Mouse (Mus musculus) adipocyte (in vitro differentiated cells): ENCODE results near the gene Ucn3.
"Not testable (repeated sequence)": the region's sequence is repeated elsewhere in the genome, so short reads cannot be mapped to it uniquely, and the experiment has no call there.

ENCODE experiments used
- DNase-seq: peaks from one replicate; pipeline ENCODE4 v3.0.0-alpha.2; 2016; ENCODE audit warnings: low spot score

Ucn3 gene

DNA sequence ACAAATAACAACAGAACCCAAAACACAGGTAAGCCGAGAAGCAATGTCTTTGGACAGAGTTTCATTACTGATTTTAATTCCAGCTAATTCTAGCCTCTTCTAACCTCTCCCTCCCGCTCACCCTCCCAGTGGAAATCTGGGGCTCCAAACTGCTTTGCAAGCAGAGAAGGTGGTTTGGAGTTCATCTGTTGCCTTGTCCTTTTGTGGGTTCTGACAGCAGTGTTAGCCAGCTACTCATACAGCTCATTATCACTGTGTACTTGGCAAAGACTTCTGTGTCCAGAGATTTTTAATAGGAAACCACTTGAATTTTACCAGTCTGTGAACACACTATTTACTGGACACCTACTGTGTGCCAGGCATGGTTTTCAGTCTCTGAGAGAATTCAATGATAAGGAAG is at the start of gene Ucn3:
TSS of gene Ucn3 (minus strand) at position 101 of the 400 bp plus-strand sequence.
- DNase-seq, result no peak

DNA sequence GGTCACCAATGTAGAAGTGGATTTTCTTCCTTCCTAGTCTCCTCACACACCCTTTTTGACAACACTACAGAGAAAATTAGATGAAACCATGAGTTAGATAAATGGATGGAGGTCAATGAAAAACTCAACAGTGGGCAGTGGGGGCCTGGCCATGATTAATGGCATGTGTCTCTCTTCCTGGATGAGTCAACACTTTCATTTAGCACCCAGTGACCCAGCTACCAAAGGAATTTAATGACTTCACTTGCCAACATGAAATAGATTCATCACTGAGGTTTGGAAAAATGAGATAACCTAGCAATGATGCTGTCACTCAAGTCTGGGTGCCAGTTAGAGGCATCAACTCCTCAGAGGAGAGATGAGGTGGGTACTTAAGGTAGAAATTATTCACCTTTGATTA is 46.9 kb upstream of the Ucn3 start:
- DNase-seq, result no peak

DNA sequence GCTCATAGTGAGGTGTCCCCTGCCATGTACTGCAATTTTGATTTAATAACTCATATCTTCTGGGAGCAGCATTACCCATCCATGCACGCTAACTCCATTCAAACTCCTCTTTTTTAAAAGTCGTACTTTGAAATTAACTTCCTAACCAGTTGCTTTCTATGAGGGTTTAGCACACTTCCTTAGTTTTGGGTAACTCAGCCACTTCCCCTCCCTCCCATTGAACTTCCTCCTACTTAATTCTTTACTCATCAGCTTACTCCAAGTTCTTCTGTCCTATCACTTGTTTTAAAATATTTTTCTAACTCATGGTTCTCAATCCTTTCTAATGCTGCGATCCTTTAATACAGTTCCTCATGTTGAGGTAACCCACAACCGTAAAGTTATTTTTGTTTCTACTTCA is 23.7 kb upstream of the Ucn3 start:
- no peak for DNase-seq

DNA sequence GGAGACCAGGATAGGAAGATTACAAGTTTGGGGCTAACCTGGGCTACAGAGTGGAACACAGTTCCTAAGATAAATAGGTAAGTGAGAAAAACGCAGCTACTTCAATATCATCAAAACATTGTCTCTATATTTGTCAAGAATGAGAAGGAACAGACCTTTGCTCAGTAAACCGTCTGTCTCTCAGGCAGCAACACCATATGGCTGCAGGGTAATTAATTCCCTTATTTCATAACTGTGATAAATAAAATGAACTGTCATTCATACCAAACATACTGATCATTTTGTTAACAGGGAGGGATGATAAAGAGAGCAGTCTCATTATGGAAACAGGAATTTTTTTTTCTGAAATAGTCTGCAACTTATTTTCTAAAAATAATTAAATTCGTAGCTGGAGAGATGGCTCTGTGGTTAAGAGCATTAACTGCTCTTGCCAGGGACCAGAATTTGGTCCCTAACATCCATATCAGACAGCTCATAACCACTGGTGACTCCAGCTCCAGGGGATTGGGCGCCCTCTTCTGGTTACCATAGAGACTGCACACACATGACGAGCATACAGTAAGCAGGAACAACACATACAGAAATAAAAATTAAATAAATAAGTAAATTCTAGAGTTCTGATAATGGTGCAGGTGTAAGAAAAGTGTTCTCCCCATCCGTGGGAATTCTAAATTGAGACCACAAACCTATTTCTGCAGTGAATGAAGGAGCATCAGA is 6.2 kb upstream of the Ucn3 start:
- DNase-seq, result no peak

DNA sequence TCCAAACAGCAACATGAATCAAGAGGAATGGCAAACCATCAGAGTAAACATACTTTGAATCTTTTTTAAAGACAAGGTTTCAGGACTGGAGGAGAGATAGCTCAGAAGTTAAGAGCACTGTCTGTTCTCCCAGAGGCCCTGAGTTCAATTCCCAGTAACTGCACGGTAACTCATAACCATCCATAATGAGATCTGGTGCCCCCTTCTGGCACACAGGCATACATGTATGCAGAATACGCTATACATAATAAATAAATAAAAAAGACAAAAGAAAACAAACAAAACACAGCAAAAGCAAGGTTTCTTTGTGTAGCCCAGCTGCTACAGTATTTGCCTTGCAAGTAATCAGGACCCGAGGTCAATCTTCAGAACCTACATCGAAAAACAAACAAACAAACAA is 4.3 kb upstream of the Ucn3 start:
- no peak for DNase-seq

DNA sequence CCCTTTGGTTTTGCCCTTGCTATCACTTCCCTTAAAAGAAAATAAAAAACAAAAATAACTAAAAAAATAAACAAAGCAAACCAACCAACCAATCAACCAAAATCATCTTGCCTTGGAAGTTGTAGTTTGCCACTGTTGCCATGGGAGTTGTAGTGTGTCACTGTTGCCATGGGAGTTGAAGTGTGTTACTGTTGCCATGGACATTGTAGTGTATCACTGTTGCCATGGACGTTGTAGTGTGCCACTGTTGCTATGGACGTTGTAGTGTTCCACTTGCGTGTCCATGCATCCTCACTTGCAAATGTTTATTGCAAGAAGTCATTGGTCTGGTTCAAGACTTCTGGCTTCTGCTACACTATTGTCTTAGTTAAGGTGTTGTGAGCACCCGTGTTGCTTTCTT is 2.1 kb upstream of the Ucn3 start:
- DNase-seq, result no peak

DNA sequence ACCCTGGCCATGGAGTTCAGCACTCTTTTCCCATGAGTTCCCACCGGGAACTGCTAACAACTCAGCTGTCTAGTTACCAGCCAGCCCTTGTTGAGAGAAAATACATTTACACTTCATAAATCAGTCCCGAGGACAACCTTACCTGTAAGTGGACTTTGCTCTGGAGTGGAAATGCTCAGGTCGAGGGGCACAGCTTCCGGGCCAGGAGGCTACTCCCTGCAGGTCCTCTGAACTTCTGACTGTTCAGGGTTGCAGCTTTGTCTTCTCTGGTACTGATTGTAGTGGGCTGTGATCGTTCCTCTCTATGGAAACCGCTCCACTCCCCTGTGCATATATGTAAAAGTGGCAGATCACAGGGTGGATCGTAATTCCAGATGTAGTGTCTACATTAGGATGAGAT is 450 bp downstream of the Ucn3 start:
- DNase-seq, result no peak

DNA sequence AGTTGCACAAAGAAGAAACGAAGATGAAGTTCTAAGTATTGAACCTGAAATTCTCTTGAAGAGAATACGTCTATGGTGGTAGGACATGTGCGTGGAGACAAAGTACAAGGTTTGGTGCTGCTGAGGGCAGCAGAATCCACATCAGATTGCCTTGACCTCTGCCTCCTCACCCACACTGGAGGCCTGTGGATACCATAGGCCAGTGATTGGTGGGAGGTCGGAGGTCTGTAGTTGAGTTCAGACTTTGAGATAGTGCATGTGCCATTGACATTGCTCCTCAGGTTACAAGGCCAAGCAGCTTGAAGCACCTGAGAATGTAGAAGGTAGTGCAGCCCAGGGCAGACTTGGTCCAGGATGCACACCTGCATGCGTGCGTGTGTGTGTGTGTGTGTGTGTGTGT is 19.1 kb downstream of the Ucn3 start:
- DNase-seq, result no peak

DNA sequence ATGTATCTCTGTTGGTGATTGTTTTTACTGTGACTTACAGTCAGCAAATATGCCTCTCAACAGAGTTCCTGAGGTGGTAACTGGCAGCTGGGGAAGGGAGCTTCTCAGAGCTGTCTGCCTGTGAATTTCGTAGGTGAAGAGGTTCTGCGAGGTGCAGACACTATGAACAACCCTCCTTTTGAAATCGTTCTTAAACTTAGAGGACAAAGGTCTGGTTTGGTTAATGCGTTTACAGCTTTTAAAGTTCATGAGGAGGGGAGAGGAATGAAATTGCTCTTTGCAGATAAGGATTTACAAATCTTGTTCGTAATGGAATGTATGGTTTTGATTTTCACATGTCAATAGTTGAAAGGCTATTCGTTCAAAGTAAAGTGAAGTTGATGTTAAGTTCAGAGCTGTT is 19.5 kb downstream of the Ucn3 start:
- no peak for DNase-seq

DNA sequence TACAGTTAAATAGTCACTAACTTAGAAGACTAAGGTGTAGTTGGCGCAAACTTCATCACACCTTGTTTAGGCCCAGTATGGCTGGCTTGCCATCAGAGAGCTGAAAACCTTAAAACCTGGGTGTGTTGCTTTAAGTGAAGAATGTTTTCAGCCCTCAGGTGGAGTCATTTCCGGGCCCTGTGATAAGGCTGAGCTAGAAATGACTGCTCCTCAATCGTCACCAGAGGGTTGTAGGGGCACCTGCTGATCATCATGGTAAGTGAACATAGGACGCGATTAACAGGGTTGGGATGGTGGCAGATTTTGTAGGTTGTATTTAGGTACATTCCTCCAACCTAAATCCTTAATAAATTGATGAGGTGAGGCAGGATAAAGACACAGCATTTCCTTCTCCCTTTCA is 20.7 kb downstream of the Ucn3 start:
- DNase-seq, result no peak

DNA sequence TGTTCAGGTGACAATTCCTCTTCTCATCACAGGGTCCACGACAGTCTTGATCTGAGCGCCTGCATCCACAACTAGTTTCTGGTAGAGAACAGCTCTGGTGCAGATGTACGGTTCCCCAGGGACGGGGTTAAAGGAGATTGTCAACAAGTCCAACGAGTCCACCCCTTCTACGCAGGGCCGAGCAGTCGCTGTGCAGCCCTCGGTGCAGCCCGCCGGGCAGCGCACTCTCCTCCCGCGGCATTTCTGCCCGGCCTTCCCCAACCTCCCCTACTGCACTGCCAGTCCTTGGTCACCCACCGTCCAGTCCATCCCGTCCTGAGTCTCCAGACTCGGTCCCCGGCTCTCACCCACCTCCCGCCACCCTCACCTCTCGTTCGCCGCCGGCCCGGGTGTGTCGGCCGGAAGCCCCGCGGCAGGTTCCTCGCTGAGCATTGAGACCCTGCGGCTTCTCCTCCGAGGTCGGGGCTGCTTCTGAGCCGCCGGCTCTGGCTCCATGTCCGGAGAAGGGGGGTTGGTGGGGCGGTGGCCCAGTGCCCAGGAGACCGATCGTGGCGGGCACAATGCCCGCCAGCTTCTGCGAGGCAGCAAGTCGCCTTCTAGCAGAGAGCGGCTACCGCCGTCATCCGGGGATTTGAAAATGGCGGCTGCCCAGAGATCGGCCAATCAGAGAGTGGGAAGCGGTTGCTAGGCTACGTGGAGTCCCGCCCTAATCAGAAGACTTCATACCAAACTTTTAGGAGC is 27.4 kb downstream of the Ucn3 start, which contains the start of the genes Net1 and Tubal3:
TSS of gene Net1 (minus strand) at position 650 of the 741 bp plus-strand sequence.
TSS of gene Tubal3 (plus strand) at position 704 of the 741 bp plus-strand sequence.
- DNase-seq, result peak; percentile 82

DNA sequence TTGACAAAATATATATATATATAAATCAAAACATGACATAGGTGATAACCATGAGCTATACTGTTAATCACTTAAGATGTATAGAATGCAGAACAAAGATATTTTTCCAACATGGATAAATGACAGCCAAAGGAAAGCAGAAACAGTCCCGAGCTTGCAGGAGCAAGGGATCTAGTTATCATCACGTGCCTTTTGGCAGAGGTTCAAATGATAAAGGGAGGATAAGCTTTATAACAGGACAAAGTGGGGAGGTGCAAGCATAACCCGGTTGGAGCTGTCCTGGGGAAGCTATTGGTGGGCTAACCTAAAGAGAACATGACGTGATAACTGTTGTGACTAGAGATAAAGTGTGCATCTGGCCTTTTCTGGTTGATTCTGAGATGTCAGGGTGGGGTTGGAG is 31.6 kb downstream of the Ucn3 start:
- no peak for DNase-seq

DNA sequence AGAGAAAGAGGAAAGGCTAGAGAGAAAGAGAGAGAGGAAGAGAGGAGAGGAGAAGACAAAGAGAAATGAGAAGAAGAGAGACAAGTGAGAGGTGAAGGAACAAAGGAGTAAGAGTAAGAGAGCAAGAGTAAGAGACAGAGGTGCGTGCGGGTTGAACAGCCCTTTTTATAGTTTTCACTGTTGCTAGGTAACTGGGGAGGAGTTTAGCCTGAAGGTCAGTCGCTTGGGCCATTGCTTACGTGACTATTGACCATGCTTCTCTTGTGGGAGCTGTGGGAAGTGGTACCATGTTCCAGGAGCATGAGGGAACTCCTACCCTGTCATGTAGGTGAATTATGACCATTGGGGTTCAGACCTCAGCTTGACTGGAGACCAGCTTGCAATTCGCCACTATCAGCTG is 34.8 kb downstream of the Ucn3 start:
- DNase-seq, result no peak

DNA sequence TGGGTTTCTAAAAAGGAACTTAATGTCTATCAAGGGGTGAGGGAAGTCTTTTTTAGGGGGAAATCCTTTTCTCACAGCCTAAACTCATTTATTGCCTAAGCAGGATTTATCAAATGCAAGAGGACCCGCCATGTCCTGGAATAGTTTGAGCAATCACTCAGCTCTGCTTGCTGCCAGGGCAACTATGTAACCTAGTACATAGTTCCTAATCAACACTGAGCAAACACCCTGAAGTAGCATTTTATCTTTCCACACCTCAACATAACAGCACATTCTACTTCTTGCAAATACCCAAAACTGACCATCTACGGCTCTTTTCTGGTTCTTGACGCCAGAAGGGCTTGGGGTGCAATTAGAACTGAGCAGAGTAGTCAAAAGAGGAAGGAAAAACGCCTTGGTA is 36.9 kb downstream of the Ucn3 start:
- DNase-seq, result peak; percentile 29

DNA sequence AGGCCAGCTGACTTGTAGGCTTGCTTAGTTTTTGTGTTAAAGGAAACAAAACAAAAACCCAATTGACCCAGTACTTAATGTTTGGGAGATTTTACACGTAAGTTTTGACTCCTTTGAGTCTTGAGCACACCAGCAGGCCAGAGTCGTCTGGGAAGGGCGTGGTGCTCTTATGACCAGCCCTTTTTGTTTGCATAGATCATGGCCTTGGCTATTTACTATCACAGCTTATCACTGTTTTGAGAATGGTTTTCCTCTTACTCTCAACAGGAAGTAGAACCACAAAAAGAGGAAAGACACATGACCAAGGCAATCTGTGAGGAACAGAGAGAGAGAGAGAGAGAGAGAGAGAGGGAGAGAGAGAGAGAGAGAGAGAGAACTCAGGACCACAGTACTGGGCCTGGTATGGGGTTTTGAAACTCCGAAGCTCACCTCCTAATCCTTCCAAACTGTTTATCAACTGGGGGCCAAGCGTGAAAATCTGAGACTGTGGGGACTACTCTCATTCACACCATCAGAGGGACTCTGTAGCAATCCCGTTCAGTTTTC is 37.9 kb downstream of the Ucn3 start:
- no peak for DNase-seq

DNA sequence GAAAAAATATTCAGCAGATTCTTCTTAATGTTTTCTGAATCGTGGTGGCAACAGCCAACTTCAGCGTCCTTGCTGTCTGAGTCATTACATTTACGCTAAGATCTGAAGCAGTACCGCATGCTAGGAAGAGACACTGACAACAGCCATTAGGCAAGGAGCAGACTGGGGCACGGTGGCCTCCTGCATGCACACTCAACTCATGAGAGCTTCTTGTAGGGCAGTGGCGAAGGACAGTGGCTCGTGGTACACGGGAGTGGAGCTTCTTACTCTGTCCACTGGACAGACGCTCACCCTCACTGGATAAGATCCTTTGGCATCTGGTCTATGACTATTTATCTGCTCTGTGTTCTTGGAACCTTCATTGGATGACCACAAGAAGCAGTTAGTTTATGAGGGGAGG is 45.8 kb downstream of the Ucn3 start:
- no peak for DNase-seq

DNA sequence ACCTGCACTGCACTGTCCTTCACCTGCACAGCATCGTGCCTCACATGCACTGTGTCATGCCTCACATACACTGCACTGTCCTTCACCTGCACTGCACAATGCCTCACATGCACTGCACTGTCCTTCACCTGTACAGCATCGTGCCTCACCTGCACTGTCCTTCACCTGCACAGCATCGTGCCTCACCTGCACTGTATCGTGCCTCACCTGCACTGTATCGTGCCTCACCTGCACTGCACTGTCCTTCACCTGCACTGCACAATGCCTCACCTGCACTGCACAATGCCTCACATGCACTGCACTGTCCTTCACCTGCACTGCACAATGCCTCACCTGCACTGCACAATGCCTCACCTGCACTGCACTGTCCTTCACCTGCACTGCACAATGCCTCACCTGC is 46.9 kb downstream of the Ucn3 start:
- DNase-seq, result not testable (repeated sequence)

DNA sequence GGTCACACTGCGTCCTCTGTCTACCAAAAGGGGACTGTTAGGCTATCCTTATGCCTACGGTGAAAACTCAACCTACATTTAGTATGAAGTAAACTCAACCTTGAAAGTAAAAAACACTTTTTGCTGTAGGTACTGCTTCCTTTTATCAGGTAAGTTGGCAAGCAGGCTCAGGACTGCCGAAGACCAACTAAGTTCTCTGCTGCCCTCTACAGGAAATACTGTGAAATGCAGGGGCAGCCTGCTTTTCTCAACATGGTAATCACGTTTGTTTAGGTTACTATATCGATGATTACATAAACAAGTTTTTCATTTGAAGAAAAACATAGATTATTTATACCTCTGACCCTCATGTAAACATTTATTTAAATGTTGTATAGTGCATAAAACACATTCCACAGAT is 48.2 kb downstream of the Ucn3 start:
- DNase-seq, result peak; percentile 82

DNA sequence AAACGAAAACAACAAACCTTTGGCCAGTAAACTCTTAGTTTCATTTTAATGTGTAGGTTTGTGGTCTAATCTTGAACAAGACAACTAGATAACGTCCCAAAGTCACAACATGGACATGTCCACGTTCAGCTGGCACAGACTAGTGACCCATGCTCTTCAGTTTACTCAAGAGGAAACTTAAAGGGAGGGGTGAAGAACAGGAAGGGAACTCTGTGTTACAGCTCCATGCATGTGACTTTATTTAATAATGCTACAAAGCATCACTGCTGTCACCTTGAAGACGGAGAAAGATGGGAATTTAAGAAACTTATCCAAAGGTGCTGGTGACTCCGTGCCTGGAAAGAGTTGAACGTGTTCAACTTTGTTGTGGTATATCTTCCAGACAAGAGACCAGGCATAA is 49.1 kb downstream of the Ucn3 start:
- DNase-seq, result no peak

DNA sequence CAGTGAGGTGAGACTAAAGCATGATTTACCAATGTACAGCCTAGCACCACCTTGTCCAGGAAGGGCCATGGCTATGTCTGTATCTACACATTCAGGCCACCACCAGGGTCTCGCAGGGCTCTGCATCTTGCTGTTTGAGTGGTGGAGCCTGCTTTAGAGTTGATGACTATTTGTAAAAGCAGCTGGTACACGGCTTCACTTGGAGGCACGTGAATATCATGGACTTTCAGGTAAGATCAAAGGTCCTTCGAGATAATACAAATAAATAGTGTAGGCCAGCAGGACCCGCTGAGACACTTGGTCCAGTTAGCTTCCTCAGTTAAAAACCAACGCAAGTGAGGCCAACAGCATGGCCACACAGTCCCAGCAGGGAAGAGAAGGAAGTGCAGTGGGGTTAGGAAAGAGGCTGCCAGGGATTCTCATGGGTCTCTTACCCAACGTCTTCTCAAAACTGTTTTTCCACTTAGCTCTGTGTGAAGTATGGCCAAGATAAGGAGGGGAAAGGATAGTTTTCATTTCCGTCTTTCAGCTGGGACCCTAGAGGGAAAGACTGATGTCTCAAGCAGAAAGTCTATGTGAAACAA is 49.7 kb downstream of the Ucn3 start:
- DNase-seq, result peak; percentile 94

DNA sequence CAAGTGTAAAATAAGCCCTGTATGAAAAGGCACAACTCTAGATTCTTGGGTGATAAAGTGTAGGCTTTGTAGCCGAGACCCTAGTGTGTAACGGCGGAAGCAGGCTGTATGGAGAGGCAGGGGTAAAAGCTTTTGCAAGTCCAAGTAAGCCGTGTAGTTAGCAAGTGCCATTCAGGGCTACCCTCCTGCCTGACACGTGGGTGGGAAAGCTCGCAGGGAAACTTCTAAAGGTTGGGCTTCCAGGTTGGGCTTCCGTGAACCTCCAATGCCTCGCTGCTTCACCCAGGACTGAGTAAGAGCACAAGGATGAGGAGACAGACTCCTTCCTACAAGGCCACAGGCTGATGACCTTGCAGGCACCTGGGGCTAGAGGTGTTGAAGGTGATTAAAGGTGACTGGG is 50.6 kb downstream of the Ucn3 start:
- DNase-seq, result no peak

DNA sequence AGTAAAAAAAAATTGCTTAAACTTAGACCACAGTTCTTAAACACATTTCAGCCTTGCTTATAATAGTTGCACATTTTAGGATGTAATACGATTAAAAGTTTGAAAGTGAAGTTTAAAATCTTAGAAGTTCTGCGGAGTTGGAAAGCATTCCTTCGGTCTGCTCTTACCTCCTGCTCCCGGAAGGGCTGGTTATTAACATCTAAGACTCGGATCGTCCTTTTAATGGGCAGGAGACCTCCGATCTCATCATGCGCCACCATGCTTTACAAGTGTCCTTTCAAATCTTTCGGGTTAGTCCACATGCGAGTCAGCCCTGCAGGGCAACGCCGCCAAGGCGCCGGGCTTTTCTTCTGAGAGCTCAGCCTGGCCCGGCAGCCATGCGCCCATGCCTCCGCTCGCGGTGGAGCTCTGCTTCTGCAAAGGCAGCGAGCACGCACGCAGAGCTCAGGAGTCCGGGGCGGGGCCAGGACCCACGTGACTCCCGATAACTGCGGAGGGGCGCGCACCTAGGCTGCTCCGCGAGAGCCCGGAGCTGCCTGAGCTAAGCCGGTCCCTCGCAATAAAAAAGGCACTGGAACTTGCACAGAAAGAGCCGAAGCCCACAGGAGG is 51.9 kb downstream of the Ucn3 start:
- DNase-seq, result peak; percentile 87

DNA sequence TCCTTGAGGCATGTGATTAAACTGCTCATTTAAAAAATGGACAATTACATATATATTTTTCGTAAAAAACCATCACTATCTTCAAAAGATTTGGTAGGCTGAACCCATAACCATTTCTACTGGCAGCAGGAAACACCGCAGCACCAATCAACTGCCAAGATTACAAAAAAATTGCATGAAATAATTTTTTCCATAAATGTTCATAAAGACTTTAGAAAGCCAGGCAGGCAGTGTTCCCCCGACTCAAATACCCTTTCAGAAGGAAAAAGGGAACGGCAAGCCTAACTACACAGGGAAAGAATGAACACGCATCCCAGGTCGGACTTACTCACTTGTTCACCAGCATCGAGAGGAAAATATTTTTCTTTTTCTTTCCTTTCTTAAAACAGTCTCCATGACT is 52.5 kb downstream of the Ucn3 start:
- DNase-seq, result no peak
